Mouse (Mus musculus) erythroblast, embryonic 14.5 days (primary cell): ENCODE measurements around the gene 6330409D20Rik.

Source experiments
- GATA1 ChIP-seq: IDR thresholded peaks from 2 replicates; pipeline ENCODE4 v1.6.1; 2012; ENCODE audit warnings: low read length, inconsistent platforms, mixed read lengths
- TAL1 ChIP-seq: IDR thresholded peaks from 3 replicates; pipeline ENCODE4 v1.6.1; 2012; ENCODE audit warnings: low read length, inconsistent platforms, mixed read lengths

DNA sequence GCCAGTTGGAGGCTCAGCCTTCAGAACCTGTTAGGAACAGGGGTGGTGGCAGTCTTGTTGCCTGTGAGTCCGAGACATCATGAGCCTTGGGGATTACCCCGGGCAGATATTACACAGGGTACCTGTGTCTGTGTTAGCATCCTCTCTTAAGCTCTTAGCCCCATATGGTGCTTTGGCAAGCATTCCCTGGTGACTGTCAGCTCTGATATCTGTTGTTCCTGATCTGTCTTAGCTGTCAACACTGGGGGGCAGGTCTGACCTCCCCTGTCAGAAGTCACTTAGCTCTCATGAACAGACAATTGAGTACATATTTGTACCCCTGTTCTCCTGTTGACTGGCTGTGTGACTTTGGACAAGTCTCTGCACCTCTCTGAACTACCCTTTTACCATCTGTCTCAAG is 18.2 kb upstream of the 6330409D20Rik start:
- TF ChIP-seq GATA1 (no peak), TAL1 (no peak)
